Mouse (Mus musculus): ENCODE data around the gene Arhgap24.

DNA sequence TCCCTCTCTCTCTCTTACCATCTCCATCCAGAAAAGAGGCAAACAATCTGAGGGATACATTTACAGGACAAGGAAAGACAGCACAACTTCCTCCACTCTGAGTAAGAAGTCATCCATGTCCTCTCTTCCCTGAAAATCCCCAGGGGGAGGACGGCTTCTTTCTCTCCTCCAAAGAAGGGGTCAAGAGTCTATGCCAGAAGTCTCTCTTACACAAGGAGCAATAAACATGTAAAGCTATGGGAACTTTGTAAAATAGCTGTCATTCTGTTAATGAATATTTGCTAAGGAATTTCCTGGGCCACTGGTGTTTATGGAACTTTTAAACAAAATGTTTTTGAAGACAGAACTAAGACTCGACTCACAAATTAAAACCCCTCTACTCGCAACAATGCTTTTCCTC lies 248.3 kb downstream of the Arhgap24 start:
- TF ChIP-seq CTCF (IDR thresholded peaks at IDR 0.05; ENCODE audit: borderline replicate concordance, extremely low read depth, insufficient read depth, insufficient read length): no peak
- TF ChIP-seq POLR2A (IDR thresholded peaks at IDR 0.05; ENCODE audit: borderline replicate concordance, extremely low read depth, insufficient read depth, insufficient read length, poor library complexity, severe bottlenecking): no peak
